Mouse (Mus musculus) cerebellum, postnatal 10 days (tissue): ENCODE measurements around the gene Gm7879.
A peak's percentile ranks its signal among the peaks of the same experiment; 100 is the strongest.

Source experiments
- DNase-seq, 2 experiments: peaks; one replicate each; pipeline ENCODE4 v3.0.0; 2021; ENCODE audit warnings: mixed read lengths in 2 of 2

Gene Gm7879

DNA sequence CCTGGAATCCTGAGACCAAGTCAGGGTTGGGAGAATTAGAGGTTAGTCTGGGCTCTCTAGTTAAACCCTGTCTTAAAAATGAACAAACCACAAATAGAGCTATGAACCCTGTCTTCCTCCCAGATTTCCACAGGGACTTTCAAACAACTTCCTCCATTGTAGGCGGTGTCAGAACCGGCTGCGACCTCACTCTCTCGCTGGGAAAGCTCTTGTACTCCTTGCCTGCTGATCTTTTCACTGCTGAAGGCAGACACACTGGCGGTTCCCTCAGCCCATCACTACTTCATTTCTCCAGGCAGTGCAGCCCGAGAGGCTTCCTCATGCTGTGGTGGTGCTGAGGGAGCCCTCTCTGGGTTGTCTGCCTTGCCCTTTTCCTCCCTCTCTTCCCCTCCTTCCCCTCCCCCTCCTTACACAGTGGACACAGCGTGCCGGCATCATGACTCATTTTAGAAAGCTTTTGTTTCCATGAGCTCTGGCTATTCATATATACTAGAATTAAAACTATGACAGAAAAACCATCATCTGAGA, 35.9 kb downstream of the Gm7879 start:
- peak; percentile 2 to 4 for DNase-seq

DNA sequence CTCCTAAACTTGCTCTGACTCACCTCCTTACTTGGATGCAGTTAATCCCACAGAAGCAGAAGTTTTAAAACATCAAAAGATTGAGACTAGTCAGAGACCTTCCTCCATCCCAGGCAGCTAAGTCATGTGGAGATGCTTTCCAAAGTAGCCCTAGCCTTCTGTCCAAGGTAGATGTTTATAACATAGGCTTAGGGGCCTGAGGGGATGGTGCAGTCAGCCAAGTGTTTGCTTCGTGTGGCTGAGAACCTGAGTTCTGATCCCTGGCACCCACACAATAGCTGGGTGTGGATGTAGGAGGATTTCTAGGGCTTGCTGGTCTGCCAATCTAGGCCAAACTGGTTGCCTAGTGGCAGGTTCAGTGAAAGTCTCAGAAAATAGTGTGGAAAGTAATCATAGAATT, 40.3 kb downstream of the Gm7879 start:
- DNase-seq, result no peak

DNA sequence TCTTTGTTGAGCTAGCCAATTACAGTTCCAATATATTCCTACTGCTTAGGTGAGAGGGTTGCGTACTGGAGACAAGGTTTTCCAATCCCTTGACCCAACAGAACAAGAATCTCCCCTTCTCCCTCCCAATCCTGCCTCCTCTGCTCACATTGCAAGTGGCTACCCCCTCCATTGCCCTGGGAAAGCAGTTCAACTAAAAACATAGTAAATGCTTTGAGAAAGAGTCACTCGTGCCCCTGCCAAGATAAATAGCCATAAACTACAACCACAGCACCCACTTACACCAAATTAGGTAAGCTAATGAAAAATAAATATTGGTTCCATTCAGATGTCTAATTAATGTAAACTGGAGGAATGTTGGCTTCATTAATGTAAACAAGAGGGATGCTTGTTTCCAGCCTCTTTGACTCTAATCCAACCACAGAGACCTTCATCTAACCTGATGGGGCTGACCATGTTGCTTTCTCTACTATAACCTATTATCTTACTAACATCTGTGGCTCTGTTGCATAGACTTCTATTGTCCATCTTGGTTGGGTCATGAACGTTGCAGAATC, 47.0 kb downstream of the Gm7879 start:
- DNase-seq, result no peak

DNA sequence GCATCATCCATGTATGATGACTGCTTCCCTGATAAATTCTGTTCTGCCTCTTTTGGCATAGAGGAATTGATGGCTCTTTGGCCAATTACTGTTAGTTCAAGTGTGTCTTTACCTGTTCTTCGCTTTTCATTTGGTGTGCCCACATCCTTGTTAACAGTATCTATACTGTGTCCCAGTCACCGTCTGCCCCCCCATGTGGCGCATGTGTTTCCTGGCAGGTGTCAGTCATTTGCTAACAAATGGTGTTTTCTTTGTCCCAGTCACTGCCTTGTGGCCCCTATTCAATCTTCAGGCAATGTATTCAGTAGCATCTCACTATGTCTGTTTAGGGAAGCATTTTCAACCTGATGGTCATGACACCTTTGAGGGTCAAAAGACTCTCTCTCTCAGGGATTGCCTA, 48.1 kb downstream of the Gm7879 start:
- DNase-seq, result no peak
